Mouse (Mus musculus) monocyte, adult 5-6 weeks (primary cell): ENCODE data around the gene Gapdhs. TPM values are rescaled to one million over a fixed set of nuclear protein-coding genes. Genes with fewer than 3 reads are reported as not detected.
A peak's percentile ranks its signal among the peaks of the same experiment; 100 is the strongest.

Experiments used
- ATAC-seq: fragments of 153-309, 156-312 bp; replicated peaks from 2 replicates; pipeline ENCODE4 v1.8.0; 2017; ENCODE audit warnings: mild to moderate bottlenecking; ENCODE audit not compliant: low TSS enrichment, insufficient number of reproducible peaks, severe bottlenecking, poor library complexity, low FRiP score
- total RNA-seq: library from RNA; stranded (forward); fragments of 200-1000, 200-491, 200-594 nt; gene quantifications from 3 replicates; pipeline ENCODE4 v1.2.3, GENCODE M21; 2017

Gapdhs gene
- total RNA-seq, 1 experiment from 2014 or later: 1.9 TPM

DNA sequence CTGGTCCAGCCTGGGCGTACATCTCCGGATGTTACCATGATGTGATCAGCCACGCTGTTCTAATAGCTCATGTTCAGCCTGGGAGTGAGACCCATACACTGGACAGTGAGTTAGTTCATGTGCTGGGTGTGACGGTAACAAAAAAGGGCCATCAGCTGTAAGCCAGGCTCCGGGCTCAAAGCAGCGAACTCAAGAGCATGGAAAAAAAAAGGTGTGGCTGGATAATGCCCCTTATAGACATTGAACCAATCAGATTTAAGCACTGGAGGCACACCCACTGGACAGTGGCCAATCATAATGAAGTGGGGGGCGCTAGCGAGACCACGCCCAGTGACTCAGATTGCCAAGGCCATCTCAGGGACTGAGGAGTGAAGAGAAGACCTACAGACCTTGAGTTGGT, 44.9 kb downstream of the Gapdhs start, which contains the start of gene 2200002J24Rik:
Gene 2200002J24Rik (plus strand): TSS at position 338 of the 400 bp plus-strand sequence.
- ATAC-seq: no peak

GRCm38 (mm10) chr7:30698101-30698500, 45.4 kb downstream of the Gapdhs start:
- ATAC-seq: peak; percentile 94

GRCm38 (mm10) chr7:30688325-30688724, 55.2 kb downstream of the Gapdhs start:
- no peak for ATAC-seq

- no peak; the same call in 1 of the 2 replicates for ATAC-seq
Observed at GRCm38 (mm10) chr7:30683425-30683824, 60.1 kb downstream of the Gapdhs start.

- ATAC-seq: no peak
Observed at GRCm38 (mm10) chr7:30681897-30682296, 61.6 kb downstream of the Gapdhs start.

Other genes with a start within 250 kb of the Gapdhs start
- 0.97 to 1.5 TPM in 2 of 3 replicates, not detected in the other for gene Arhgap33, start 208.6 kb downstream of the Gapdhs start, total RNA-seq
- gene Hspb6, start 191.5 kb downstream of the Gapdhs start, total RNA-seq: 0.19 to 2.7 TPM (median 1.5 TPM) in 3 replicates
- gene Proser3, start 191.4 kb downstream of the Gapdhs start, total RNA-seq: 1.7 to 4.3 TPM (median 3.3 TPM) in 3 replicates
- gene Lin37, start 183.8 kb downstream of the Gapdhs start, total RNA-seq: 8.1 to 26.1 TPM (median 10.0 TPM) in 3 replicates
- gene U2af1l4, start 180.4 kb downstream of the Gapdhs start, total RNA-seq: 66.7 to 101 TPM (median 99.2 TPM) in 3 replicates
- gene Gm49396, start 180.3 kb downstream of the Gapdhs start, total RNA-seq: 3.5 to 14.5 TPM (median 11.1 TPM) in 3 replicates
- gene Psenen, start 180.1 kb downstream of the Gapdhs start, total RNA-seq: 76.7 to 145 TPM (median 135 TPM) in 3 replicates
- 0.43 TPM in 1 of 3 replicates, not detected in the others for gene Igflr1, start 178.3 kb downstream of the Gapdhs start, total RNA-seq
- gene Kmt2b, start 155.0 kb downstream of the Gapdhs start, total RNA-seq: 15.4 to 44.0 TPM (median 23.8 TPM) in 3 replicates
- 8.4 to 30.5 TPM (median 20.6 TPM) in 3 replicates for gene Zbtb32, start 144.8 kb downstream of the Gapdhs start, total RNA-seq
- gene Upk1a, start 130.8 kb downstream of the Gapdhs start, total RNA-seq: 1.1 TPM in 1 of 3 replicates, not detected in the others
- gene Cox6b1, start 117.5 kb downstream of the Gapdhs start, total RNA-seq: 424 to 540 TPM (median 506 TPM) in 3 replicates
- not detected in 3 replicates for gene Etv2, start 107.8 kb downstream of the Gapdhs start, total RNA-seq
- 63.9 to 74.7 TPM (median 64.6 TPM) in 3 replicates for gene Rbm42, start 93.4 kb downstream of the Gapdhs start, total RNA-seq
- 5.6 to 20.3 TPM (median 11.0 TPM) in 3 replicates for gene Haus5, start 78.7 kb downstream of the Gapdhs start, total RNA-seq
- gene Pmis2, start 72.1 kb downstream of the Gapdhs start, total RNA-seq: not detected in 3 replicates
- gene 2200002J24Rik, start 44.8 kb downstream of the Gapdhs start, total RNA-seq: not detected in 3 replicates
- gene Atp4a, start 31.5 kb downstream of the Gapdhs start, total RNA-seq: 0.75 TPM in 1 of 3 replicates, not detected in the others
- gene Tmem147, start 14.1 kb downstream of the Gapdhs start, total RNA-seq: 14.0 to 17.1 TPM (median 17.0 TPM) in 3 replicates
- 2.3 TPM in 1 of 3 replicates, not detected in the others for gene Sbsn, start 7.8 kb upstream of the Gapdhs start, total RNA-seq
- not detected in 3 replicates for gene Dmkn, start 20.1 kb upstream of the Gapdhs start, total RNA-seq
- not detected in 3 replicates for gene Krtdap, start 44.2 kb upstream of the Gapdhs start, total RNA-seq
- 0.19 to 3.1 TPM (median 1.2 TPM) in 3 replicates for gene Ffar2, start 80.1 kb upstream of the Gapdhs start, total RNA-seq
- gene Ffar3, start 112.5 kb upstream of the Gapdhs start, total RNA-seq: not detected in 3 replicates
- gene Ffar1, start 117.9 kb upstream of the Gapdhs start, total RNA-seq: 0.10 to 1.5 TPM (median 0.32 TPM) in 3 replicates
- 45.5 to 101 TPM (median 62.1 TPM) in 3 replicates for gene Cd22, start 136.7 kb upstream of the Gapdhs start, total RNA-seq
- 2.5 to 6.9 TPM (median 3.5 TPM) in 3 replicates for gene Mag, start 171.2 kb upstream of the Gapdhs start, total RNA-seq
- gene Hamp2, start 181.0 kb upstream of the Gapdhs start, total RNA-seq: not detected in 3 replicates
- gene Hamp, start 200.4 kb upstream of the Gapdhs start, total RNA-seq: not detected in 3 replicates
- 126 to 170 TPM (median 139 TPM) in 3 replicates for gene Usf2, start 213.1 kb upstream of the Gapdhs start, total RNA-seq
- 2.2 to 5.1 TPM (median 2.9 TPM) in 3 replicates for gene Lsr, start 229.8 kb upstream of the Gapdhs start, total RNA-seq
- 1.3 TPM in 1 of 3 replicates, not detected in the others for gene Fam187b, start 230.1 kb upstream of the Gapdhs start, total RNA-seq